Mouse (Mus musculus) G1E (cell line): ENCODE data around the gene Kcnmb2.

Source experiments
- CTCF ChIP-seq: IDR thresholded peaks from 2 replicates; pipeline ENCODE4 v1.5.1; 2012; ENCODE audit warnings: low read depth, low read length, inconsistent platforms, mixed read lengths
- GATA1 ChIP-seq: IDR thresholded peaks from 2 replicates; pipeline ENCODE4 v1.6.1; 2012; ENCODE audit warnings: borderline replicate concordance, low read length, inconsistent platforms, mixed read lengths
- GATA2 ChIP-seq: IDR thresholded peaks from 2 replicates; pipeline ENCODE4 v1.6.1; 2012; ENCODE audit warnings: low read depth, low read length, inconsistent platforms, borderline replicate concordance
- POLR2AphosphoS5 ChIP-seq: IDR thresholded peaks from 2 replicates; pipeline ENCODE4 v1.6.1; 2012; ENCODE audit warnings: low read depth, low read length, inconsistent platforms; ENCODE audit not compliant: insufficient replicate concordance
- TAL1 ChIP-seq: conservative IDR thresholded peaks from 2 replicates; pipeline ENCODE4 v1.6.1; 2012; ENCODE audit warnings: low read depth, low read length, inconsistent platforms, mixed read lengths

DNA sequence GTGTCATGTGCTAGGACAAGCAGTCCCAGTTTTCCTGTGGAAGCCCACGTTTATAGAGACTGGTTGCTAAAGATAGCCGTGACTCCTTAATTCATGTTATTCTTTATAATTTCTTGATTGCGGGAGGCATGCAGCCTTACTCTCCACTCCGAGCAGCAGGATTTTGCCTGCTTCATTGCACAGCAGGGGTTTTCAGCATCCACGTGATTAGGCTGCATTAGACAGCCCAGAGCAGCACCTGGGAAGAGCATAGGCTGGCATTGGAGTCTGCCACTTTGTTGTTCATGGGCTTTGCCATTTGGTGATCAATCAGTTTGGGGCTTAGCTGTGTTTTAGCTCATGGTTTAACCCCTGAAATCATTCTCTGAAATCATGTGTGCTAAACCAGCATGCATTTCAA lies 80.1 kb downstream of the Kcnmb2 start:
- TF ChIP-seq CTCF = no peak
- no peak for TF ChIP-seq POLR2AphosphoS5
- no peak for TF ChIP-seq GATA1
- TF ChIP-seq TAL1 = no peak
- no peak for TF ChIP-seq GATA2
